Mouse (Mus musculus): Measurements from ENCODE around the gene Aoah.

The Aoah gene

GRCm38 (mm10) chr13:20905195-20905594 is 111.3 kb downstream of the Aoah start:
- no peak for DNase-seq (ENCODE audit: low read depth, low spot score)

GRCm38 (mm10) chr13:20916698-20917511 is 123.0 kb downstream of the Aoah start:
- peak; percentile 36 for DNase-seq (ENCODE audit: low read depth, low spot score)

GRCm38 (mm10) chr13:20920401-20920800 is 126.5 kb downstream of the Aoah start:
- DNase-seq (ENCODE audit: low read depth, low spot score) = no peak

- no peak for DNase-seq (ENCODE audit: low read depth, low spot score)
Measured at GRCm38 (mm10) chr13:20936016-20936415, 142.1 kb downstream of the Aoah start.

- peak; percentile 64 for DNase-seq (ENCODE audit: low read depth, low spot score)
Measured at GRCm38 (mm10) chr13:20937452-20937851, 143.5 kb downstream of the Aoah start.

GRCm38 (mm10) chr13:20939099-20939498 is 145.2 kb downstream of the Aoah start:
- no peak for DNase-seq (ENCODE audit: low read depth, low spot score)

- DNase-seq (ENCODE audit: low read depth, low spot score) = peak; percentile 58
Measured at GRCm38 (mm10) chr13:20940389-20940788, 146.5 kb downstream of the Aoah start.

GRCm38 (mm10) chr13:20941707-20942106 is 147.8 kb downstream of the Aoah start:
- DNase-seq (ENCODE audit: low read depth, low spot score) = no peak

- DNase-seq (ENCODE audit: low read depth, low spot score) = no peak
Measured at GRCm38 (mm10) chr13:20963086-20963485, 169.2 kb downstream of the Aoah start.

- DNase-seq (ENCODE audit: low read depth, low spot score) = no peak
Measured at GRCm38 (mm10) chr13:20981234-20982230, 187.6 kb downstream of the Aoah start.

- no peak for DNase-seq (ENCODE audit: low read depth, low spot score)
Measured at GRCm38 (mm10) chr13:20985510-20985909, 191.6 kb downstream of the Aoah start.

- no peak for DNase-seq (ENCODE audit: low read depth, low spot score)
Measured at GRCm38 (mm10) chr13:20985961-20986360, 192.0 kb downstream of the Aoah start.

- no peak for DNase-seq (ENCODE audit: low read depth, low spot score)
Measured at GRCm38 (mm10) chr13:21005238-21005637, 211.3 kb downstream of the Aoah start.

- DNase-seq (ENCODE audit: low read depth, low spot score) = peak; percentile 43
Measured at GRCm38 (mm10) chr13:21005642-21006320, 211.9 kb downstream of the Aoah start.

GRCm38 (mm10) chr13:21006321-21006653 is 212.4 kb downstream of the Aoah start:
- DNase-seq (ENCODE audit: low read depth, low spot score) = no peak

- no peak for DNase-seq (ENCODE audit: low read depth, low spot score)
Measured at GRCm38 (mm10) chr13:21013659-21014058, 219.7 kb downstream of the Aoah start.

- no peak for DNase-seq (ENCODE audit: low read depth, low spot score)
Measured at GRCm38 (mm10) chr13:21024831-21025230, 230.9 kb downstream of the Aoah start.

GRCm38 (mm10) chr13:21033176-21033575 is 239.3 kb downstream of the Aoah start:
- DNase-seq (ENCODE audit: low read depth, low spot score) = peak; percentile 9

- no peak for DNase-seq (ENCODE audit: low read depth, low spot score)
Measured at GRCm38 (mm10) chr13:21035011-21035410, 241.1 kb downstream of the Aoah start.

GRCm38 (mm10) chr13:21035981-21036380 is 242.1 kb downstream of the Aoah start:
- DNase-seq (ENCODE audit: low read depth, low spot score) = no peak

GRCm38 (mm10) chr13:21040589-21041199 is 246.8 kb downstream of the Aoah start:
- peak; percentile 30 for DNase-seq (ENCODE audit: low read depth, low spot score)

Data from mesoderm, embryonic 11.5 days (tissue).